Mouse (Mus musculus): Measurements from ENCODE around the gene Srek1. TPM values are rescaled to one million over a fixed set of nuclear protein-coding genes. Genes with fewer than 3 reads are reported as not detected.

The Srek1 gene
- polyA plus RNA-seq, 1 experiment from 2014 or later: 49.3 TPM

GRCm38 (mm10) chr13:103773407-103774118 is 845 bp downstream of the Srek1 start:
- Histone ChIP-seq H3K36me3 (peaks cover 4% of the 10 kb centered on the region), H3K27me3 (replicated peaks) (no peaks in the 10 kb centered on the region; the same call in 1 of the 2 replicates), H3K9me3 (no peaks in the 10 kb centered on the region), H3K4me1 (peaks cover 28% of the 10 kb centered on the region), H3K4me3 (peak overlapping the region; percentile 80), H3K9ac (peak overlapping the region; percentile 93), H3K27ac (replicated peaks) (peak overlapping the region; percentile 99), H3K4me2 (peak overlapping the region; percentile 77)
- WGBS: 1% methylated on average over 36 of the region's 36 CpGs
- ATAC-seq (ENCODE audit: extremely low read depth, insufficient number of reproducible peaks, low FRiP score, low TSS enrichment): no peak; the same call in 1 of the 2 replicates

GRCm38 (mm10) chr13:103772917-103773316 is 1.5 kb downstream of the Srek1 start:
- peaks cover 5% of the 10 kb centered on the region for H3K36me3 ChIP-seq
- no peaks in the 10 kb centered on the region; the same call in 1 of the 2 replicates for H3K27me3 ChIP-seq (replicated peaks)
- peaks cover 28% of the 10 kb centered on the region for H3K4me1 ChIP-seq
- peak overlapping the region; percentile 93 for H3K9ac ChIP-seq
- peak overlapping the region; percentile 77 for H3K4me2 ChIP-seq
- no peaks in the 10 kb centered on the region for H3K9me3 ChIP-seq
- WGBS: 30% methylated on average over 5 of the region's 5 CpGs
- ATAC-seq (ENCODE audit: extremely low read depth, insufficient number of reproducible peaks, low FRiP score, low TSS enrichment): no peak
- H3K4me3 ChIP-seq: peak overlapping the region; percentile 80
- no peak overlapping the region for H3K27ac ChIP-seq (replicated peaks)

- H3K9ac ChIP-seq: no peak overlapping the region
- H3K27me3 ChIP-seq (replicated peaks): no peaks in the 10 kb centered on the region
- H3K27ac ChIP-seq (replicated peaks): no peak overlapping the region
- ATAC-seq (ENCODE audit: extremely low read depth, insufficient number of reproducible peaks, low FRiP score, low TSS enrichment): no peak
- H3K4me2 ChIP-seq: no peak overlapping the region
- H3K4me3 ChIP-seq: no peak overlapping the region
- H3K36me3 ChIP-seq: peaks cover 22% of the 10 kb centered on the region
- H3K4me1 ChIP-seq: peaks cover 28% of the 10 kb centered on the region
- no peaks in the 10 kb centered on the region for H3K9me3 ChIP-seq
Measured at GRCm38 (mm10) chr13:103770821-103771220, 3.6 kb downstream of the Srek1 start.

GRCm38 (mm10) chr13:103767935-103768334 is 6.5 kb downstream of the Srek1 start:
- H3K4me3 ChIP-seq: no peak overlapping the region
- ATAC-seq (ENCODE audit: extremely low read depth, insufficient number of reproducible peaks, low FRiP score, low TSS enrichment): no peak
- H3K4me2 ChIP-seq: no peak overlapping the region
- peaks cover 27% of the 10 kb centered on the region for H3K4me1 ChIP-seq
- no peaks in the 10 kb centered on the region for H3K9me3 ChIP-seq
- no peak overlapping the region for H3K27ac ChIP-seq (replicated peaks)
- WGBS: 69% methylated on average over 5 of the region's 5 CpGs
- no peaks in the 10 kb centered on the region for H3K27me3 ChIP-seq (replicated peaks)
- no peak overlapping the region for H3K9ac ChIP-seq
- H3K36me3 ChIP-seq: peaks cover 34% of the 10 kb centered on the region

- no peak overlapping the region for H3K4me2 ChIP-seq
- WGBS: 48% methylated on average over 1 of the region's 1 CpGs
- no peak overlapping the region for H3K4me3 ChIP-seq
- ATAC-seq (ENCODE audit: extremely low read depth, insufficient number of reproducible peaks, low FRiP score, low TSS enrichment): no peak
- H3K9me3 ChIP-seq: no peaks in the 10 kb centered on the region
- no peak overlapping the region for H3K9ac ChIP-seq
- no peaks in the 10 kb centered on the region for H3K4me1 ChIP-seq
- H3K27ac ChIP-seq (replicated peaks): no peak overlapping the region
- no peaks in the 10 kb centered on the region for H3K27me3 ChIP-seq (replicated peaks)
- H3K36me3 ChIP-seq: peaks cover 71% of the 10 kb centered on the region
Measured at GRCm38 (mm10) chr13:103763640-103764039, 10.8 kb downstream of the Srek1 start.

GRCm38 (mm10) chr13:103761971-103762370 is 12.4 kb downstream of the Srek1 start:
- Histone ChIP-seq H3K27me3 (replicated peaks) (no peaks in the 10 kb centered on the region), H3K4me2 (no peak overlapping the region), H3K4me1 (no peaks in the 10 kb centered on the region), H3K36me3 (peaks cover 80% of the 10 kb centered on the region), H3K4me3 (no peak overlapping the region), H3K9me3 (no peaks in the 10 kb centered on the region), H3K9ac (no peak overlapping the region), H3K27ac (replicated peaks) (no peak overlapping the region)
- ATAC-seq (ENCODE audit: extremely low read depth, insufficient number of reproducible peaks, low FRiP score, low TSS enrichment): no peak
- whole genome bisulfite sequencing: 86% methylated on average over 10 of the region's 10 CpGs

GRCm38 (mm10) chr13:103751421-103751820 is 23.0 kb downstream of the Srek1 start:
- Histone ChIP-seq H3K27me3 (replicated peaks) (no peaks in the 10 kb centered on the region), H3K9ac (no peak overlapping the region), H3K4me1 (no peaks in the 10 kb centered on the region), H3K9me3 (no peaks in the 10 kb centered on the region), H3K27ac (replicated peaks) (no peak overlapping the region), H3K4me2 (no peak overlapping the region), H3K36me3 (peaks cover 85% of the 10 kb centered on the region), H3K4me3 (no peak overlapping the region)
- WGBS: 64% methylated on average over 3 of the region's 3 CpGs
- no peak for ATAC-seq (ENCODE audit: extremely low read depth, insufficient number of reproducible peaks, low FRiP score, low TSS enrichment)

- Histone ChIP-seq H3K36me3 (peaks cover 93% of the 10 kb centered on the region), H3K4me1 (no peaks in the 10 kb centered on the region), H3K9ac (no peak overlapping the region), H3K27ac (replicated peaks) (no peak overlapping the region), H3K4me3 (no peak overlapping the region), H3K27me3 (replicated peaks) (no peaks in the 10 kb centered on the region), H3K9me3 (no peaks in the 10 kb centered on the region), H3K4me2 (no peak overlapping the region)
- WGBS: 95% methylated on average over 2 of the region's 2 CpGs
- ATAC-seq (ENCODE audit: extremely low read depth, insufficient number of reproducible peaks, low FRiP score, low TSS enrichment): no peak
Measured at GRCm38 (mm10) chr13:103745688-103746087, 28.7 kb downstream of the Srek1 start.

- Histone ChIP-seq H3K4me2 (no peak overlapping the region), H3K9me3 (no peaks in the 10 kb centered on the region), H3K36me3 (peaks cover 92% of the 10 kb centered on the region), H3K27me3 (replicated peaks) (no peaks in the 10 kb centered on the region), H3K4me3 (no peak overlapping the region), H3K4me1 (no peaks in the 10 kb centered on the region), H3K9ac (no peak overlapping the region), H3K27ac (replicated peaks) (no peak overlapping the region)
- no peak for ATAC-seq (ENCODE audit: extremely low read depth, insufficient number of reproducible peaks, low FRiP score, low TSS enrichment)
- 83% methylated on average over 4 of the region's 4 CpGs for WGBS
Measured at GRCm38 (mm10) chr13:103745160-103745559, 29.2 kb downstream of the Srek1 start.

- Histone ChIP-seq H3K4me1 (peaks cover 7% of the 10 kb centered on the region), H3K9ac (no peak overlapping the region), H3K27me3 (replicated peaks) (no peaks in the 10 kb centered on the region), H3K36me3 (peaks cover 72% of the 10 kb centered on the region), H3K9me3 (no peaks in the 10 kb centered on the region), H3K4me2 (no peak overlapping the region), H3K4me3 (no peak overlapping the region), H3K27ac (replicated peaks) (no peak overlapping the region)
- WGBS: 54% methylated on average over 5 of the region's 5 CpGs
- ATAC-seq (ENCODE audit: extremely low read depth, insufficient number of reproducible peaks, low FRiP score, low TSS enrichment): no peak; the same call in 1 of the 2 replicates
Measured at GRCm38 (mm10) chr13:103735330-103736007, 38.9 kb downstream of the Srek1 start.

GRCm38 (mm10) chr13:103726872-103727271 is 47.5 kb downstream of the Srek1 start:
- ATAC-seq (ENCODE audit: extremely low read depth, insufficient number of reproducible peaks, low FRiP score, low TSS enrichment): no peak; the same call in 1 of the 2 replicates
- WGBS: 59% methylated on average over 2 of the region's 2 CpGs
- Histone ChIP-seq H3K36me3 (peaks cover 7% of the 10 kb centered on the region), H3K27me3 (replicated peaks) (no peaks in the 10 kb centered on the region), H3K4me1 (no peaks in the 10 kb centered on the region), H3K27ac (replicated peaks) (no peak overlapping the region), H3K9me3 (no peaks in the 10 kb centered on the region), H3K9ac (no peak overlapping the region), H3K4me2 (no peak overlapping the region), H3K4me3 (no peak overlapping the region)

All from heart, embryonic 13.5 days (tissue).